Mouse (Mus musculus) cerebellum, postnatal 4 days (tissue): Measurements from ENCODE around the gene Lingo2.
"Not testable (repeated sequence)": the region's sequence is repeated elsewhere in the genome, so short reads cannot be mapped to it uniquely, and the experiment has no call there.

Experiments
- DNase-seq, 2 experiments: peaks; one replicate each; pipeline ENCODE4 v3.0.0; 2022; ENCODE audit warnings: low spot score in 2 of 2, mixed read lengths in 1 of 2

Gene Lingo2

DNA sequence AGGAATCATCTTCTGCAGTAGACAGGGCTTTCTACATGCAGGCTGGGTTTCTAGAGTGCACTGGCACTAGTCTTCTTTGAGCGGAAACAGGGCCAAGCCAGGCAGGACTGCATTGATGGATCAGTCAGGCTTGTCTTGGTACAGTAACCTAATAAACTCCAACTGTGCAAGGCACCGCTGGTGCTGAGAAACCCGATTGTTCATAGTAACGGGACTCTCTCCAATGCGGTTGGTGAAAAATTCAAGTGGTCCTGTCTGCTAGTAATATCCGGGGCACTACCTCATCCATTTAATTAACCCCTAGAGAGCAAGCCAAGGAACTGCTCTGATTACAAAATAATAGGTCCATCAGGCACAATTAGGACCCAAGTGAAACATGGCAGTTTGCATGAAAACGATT, 1106.4 kb downstream of the Lingo2 start:
- DNase-seq = peak in 1 of 2 experiments; percentile 45

DNA sequence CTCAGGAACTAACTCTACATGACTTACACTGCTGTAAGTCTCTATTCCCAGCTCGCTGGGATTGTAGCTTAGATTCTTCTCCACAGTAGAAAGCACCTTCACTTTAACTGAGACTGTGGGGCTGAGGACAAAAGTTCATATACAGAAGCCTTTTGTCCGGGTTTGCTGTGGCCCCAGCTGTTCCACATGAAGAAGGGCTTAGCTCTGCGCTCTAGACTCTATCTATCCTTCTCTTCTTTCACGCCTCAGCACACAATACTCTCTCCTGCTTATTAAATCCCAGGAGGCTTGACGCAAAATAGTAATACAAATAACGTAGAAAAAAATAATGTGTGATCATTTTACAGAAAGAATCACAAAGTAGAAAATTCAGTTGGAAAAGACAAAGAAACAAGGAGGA, 1107.0 kb downstream of the Lingo2 start:
- DNase-seq = no peak

DNA sequence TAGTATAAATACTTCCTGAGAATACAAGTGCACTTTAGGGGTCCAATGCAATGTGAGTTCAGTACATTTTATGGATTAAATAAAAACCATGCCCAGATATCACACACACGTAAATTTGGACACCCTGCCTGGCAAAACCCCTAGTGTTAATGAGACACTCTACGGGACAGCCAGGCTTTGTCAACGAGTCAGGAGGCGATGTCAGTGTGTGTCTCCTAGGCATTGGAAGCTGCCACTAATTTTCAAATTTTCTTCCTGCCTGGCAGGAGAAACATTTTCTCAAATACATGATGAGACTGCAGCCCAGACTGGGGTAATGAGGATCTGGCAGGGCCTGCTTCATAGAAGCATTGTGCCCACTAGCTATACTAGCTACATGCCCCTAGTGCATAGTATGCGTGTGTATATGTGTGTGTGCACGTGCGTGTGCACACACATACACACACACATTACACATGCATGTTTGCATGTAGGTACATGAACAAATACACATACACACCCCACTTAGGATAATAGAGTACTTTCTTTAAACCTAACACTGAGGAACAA, 1128.2 kb downstream of the Lingo2 start:
- no peak for DNase-seq

DNA sequence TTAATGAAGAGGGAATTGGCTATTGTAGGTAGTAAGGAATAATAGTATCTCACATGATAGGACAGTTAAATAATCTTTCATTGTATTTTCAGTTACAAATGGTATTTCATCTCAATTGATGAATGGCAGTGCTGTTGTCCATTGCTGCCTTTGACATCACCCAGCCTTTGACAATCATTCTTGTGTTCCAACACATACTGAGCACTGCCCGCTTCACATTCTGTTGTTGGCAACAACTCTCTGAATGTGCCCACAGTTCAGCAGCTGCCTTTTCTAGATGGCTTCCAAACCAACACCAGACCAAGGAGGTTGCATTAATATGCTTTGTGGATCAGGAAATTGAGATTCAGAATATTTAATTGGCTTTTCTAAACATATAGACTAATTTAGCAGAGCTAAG, 1130.8 kb downstream of the Lingo2 start:
- no peak for DNase-seq

DNA sequence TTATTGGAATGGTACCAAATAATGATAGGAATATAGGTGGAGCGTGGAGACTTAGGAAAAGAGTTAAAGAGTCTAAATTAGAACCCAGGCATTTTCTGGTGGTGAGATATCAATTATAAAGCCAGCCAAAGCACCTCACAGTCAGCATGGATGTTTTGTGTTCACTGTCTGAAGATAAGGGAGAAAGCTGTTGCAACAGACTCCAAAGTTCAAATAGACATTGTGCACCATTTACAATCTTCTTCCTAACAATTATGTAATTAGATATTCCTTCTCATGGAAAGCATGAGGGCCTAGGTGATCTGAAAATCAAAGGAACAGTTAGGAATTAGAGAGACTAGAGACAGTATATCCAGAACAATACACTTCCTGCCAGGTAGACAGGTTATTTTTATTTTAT, 1136.8 kb downstream of the Lingo2 start:
- no peak for DNase-seq

DNA sequence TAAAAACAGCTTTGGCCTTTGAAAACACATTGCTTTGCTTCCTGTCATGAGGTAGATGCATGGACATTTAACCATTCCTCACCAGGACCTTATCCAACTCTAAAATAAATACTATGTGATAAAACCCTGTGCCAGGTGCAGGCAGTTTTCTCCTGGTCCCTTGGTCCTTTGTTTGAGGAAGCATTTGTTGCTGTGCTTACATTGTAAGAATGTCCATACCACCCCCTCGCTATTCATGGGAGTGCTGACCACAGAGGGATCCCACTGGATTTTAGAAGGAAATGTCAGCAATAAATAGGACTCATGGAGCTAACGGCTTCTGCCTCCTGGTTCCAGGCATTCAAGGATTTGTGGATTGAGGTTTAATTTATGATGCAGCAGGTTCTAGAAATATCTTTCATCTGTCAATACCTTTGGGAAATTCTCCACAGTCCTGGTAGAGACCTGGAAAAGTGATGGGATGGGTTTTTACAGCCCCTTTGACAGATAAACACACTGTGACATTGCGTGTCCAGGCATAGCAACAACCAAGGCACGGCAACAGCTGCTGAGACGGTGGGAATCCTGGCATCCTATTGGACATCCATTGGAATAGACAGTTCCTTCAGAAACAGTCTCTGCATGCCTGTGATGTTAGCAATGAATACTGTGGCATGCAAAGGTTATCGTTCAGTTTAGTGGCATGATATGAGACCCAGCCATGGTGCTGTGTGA, 1143.9 kb downstream of the Lingo2 start:
- DNase-seq = no peak

DNA sequence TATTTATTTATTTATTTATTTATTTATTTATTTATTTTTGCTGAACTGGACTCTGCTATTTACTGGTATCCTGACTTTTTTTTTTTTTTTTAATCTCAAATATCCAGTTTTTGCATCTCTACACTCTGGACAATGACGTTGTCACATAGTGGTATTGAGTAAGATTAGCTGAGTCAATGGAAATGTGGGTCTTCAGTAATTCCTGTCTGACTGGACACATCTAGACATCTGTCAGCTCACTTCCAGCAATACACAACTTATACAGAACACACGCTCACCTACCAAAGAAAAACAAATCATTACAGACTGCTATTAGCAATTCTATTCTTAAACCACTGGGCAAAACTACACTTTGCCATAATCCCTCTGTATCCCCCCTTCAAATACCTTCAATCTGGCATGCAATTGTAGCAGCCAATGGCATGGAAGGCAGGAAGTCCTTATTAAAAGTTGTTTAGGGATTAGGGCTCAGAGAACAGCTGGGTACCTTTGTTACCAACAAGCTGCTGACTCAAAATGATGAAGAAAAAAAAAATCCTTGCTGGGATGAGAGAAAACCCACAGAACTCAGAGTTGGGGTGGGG, 1144.6 kb downstream of the Lingo2 start:
- no peak for DNase-seq

DNA sequence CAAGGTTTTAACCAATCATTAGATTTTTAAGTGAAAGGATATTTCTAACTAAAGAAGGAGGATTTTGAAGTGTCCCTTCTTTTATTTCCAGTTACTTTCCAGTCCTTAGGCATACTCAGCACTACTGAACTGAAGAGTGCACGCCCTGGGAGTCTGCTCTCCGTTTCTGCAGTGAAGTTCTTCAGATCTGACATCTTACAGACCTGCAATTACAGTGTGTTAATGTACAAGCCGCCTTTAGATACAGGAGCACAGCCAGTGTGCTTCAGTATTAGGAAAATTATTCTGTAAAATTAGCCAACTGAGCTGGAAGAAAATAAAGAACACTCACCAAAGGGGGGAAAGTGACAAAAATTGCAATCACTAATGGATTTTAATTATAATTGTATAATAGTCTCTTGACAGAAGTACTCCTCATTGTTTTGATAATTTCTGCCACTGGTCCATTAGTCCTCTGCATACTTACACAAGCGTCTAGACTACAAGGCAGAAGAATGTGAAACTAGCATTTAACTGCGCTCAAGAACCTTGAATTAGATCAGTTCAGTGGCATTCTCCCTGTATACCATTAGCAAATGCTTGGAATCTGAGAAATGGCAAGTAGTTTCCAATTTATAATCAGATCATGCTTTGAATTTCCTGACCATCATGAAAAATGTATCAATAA, 1167.2 kb downstream of the Lingo2 start:
- no peak for DNase-seq

DNA sequence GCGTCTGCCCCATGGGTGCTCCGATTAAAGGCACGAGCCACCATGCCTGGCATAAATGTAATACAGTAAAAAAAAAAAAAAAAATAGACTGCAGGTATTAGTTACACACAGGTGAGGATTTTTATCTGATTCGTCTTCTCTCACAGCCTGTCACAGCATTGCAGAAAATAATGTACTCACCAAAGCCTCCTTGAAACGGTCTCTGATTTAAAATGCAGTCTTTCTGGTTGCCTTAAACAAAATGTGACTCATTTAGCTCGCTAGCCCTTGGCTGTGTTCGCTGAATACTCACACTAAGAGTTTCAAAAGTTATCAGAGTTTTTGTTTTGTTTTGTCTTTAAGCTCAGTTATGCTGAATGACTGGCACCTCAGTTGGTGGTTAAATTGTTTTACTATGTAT, 1180.7 kb downstream of the Lingo2 start:
- no peak for DNase-seq

DNA sequence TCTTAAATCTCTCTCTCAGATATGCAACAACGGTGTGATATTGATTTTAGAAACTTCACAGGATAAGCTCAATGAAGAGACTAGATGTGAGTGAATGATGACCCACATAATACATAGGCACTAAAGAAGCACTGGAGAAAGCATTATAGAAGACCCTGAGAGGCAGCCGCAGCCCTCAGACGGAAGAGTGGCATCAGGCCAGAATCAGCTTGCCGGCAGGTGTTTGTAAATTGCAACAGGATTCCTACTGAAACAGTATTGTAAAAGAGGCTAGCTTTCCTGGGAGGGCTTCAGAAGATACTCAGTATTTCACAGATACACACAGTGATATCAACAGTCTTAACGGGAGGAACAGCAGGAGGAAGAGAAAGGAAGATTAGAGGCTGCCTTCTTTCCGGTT, 1184.6 kb downstream of the Lingo2 start:
- DNase-seq = no peak

DNA sequence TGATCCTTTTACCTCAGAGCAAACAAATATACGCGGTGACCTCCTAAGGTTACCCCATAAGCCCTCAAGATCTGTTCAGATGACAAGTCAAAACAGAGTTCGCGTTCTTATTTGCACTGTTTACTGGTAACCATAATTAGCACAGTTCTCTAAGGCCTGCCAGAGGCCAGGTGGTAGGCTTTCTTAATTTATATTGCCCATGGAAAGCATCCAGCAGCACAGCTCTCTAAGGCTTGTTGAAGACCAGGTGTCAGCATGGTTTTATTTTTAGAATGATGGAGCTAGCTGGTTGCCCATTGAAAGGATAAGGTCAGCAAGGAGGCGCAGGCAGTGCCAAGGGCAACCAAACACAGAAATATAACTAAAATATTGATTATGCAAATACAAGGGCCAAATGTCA, 1190.4 kb downstream of the Lingo2 start:
- no peak for DNase-seq

DNA sequence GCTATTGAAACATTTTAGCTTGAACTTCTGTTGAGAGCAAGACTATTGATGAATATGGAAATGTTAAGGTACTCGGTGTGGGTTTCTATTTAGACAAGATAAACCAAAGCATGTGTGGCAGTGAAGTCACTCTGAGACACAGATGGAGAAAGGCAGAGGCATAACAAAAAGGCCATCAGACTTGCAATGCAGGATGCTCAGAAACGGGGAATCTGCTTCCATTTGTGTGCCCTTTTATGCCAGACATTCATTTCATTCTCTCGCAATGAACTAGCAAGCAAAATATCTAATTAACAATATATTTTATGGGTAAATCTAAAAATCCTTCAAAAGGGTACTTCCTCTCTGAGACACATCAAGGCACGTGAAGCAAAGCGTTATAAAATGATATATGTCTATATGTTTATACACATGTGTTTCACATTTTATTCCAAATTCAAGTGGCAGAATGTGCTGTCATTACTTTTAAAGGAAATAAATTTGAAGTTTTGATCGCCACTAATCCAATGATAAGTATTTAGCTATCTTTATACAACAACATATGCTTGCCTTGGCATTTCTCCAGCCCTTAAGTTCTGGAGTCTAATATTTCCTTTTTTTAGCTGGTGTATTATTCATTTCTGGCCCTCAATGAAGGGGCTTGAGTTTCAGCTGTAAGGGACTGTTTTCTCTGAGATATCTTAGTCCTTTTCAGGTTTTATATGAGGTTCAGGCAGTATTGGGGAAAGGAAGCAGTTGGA, 1199.3 kb downstream of the Lingo2 start:
- DNase-seq = no peak

DNA sequence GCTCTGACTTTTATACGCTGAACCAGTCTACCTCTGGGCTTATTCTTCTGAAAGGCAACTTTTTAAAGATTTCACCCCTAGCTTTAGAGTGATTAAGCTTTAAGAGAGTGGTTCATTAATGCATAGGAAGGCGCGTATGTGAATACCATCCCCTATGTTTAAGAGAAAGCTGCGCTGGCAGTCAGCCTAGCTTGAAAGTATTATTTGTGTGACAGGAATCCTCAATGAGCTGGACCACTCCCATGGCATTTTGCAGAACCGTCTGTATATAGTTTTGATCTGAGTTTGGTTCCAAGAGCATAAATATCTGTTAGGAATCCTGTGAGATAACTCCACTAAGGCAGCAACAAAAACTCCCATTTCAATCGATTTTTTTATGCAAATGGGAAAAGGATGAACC, 1204.9 kb downstream of the Lingo2 start:
- DNase-seq = no peak

DNA sequence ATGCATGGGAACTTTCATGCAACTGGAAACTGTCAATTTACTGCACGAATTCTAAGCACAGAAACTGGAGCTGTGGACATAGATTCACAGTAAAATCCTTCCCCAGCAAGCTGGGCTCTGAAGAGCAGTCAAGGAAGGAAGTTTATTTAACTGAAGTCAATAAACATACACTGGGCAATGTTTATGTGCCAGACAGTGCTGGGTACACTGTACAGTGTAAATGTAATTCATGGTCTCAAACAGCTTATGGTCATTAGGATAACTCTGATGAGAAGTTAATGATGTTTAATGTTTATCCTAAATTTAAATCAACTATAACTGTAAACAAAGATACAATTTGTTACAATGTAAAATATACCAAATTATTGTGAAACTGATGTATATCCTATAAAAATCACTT, 1226.8 kb downstream of the Lingo2 start:
- DNase-seq = no peak

DNA sequence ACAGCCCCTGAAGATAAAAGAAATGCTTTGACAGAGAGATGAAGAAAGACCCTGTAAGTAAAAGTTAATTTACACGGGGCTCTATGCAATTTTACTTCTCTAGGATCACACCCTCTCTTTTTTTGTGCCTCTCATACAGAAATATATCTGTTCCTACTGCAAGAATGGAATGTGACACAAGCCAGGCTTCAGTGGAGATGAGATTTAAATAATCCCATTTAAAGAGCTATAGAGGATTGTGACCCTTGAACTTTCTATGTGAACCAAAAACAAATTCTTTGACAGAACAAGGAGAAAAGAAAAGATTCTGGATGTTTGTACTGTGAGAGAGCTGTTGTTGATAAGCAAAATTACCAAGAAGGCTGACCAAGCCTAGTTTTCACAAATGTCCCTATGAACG, 1247.4 kb downstream of the Lingo2 start:
- no peak for DNase-seq

DNA sequence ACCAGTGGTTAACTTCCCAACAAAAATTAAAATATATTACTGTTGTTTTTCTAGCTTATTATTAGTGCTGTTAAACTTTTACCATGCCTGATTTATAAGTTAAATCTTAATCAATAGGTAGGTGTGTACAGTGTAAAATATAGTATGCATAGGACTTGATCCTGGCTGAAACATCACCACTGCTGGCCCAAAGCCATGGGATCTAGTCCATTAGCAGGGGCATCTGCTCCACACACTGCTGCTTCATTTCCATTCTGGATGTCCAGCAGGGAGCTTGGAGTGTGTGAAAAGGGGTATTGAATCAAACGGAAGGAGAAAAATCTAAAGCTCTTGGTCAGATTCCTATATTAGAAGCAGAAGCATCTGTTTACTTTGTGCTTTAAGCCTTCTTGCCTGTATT, 1248.9 kb downstream of the Lingo2 start:
- peak in 1 of 2 experiments; percentile 28 for DNase-seq

DNA sequence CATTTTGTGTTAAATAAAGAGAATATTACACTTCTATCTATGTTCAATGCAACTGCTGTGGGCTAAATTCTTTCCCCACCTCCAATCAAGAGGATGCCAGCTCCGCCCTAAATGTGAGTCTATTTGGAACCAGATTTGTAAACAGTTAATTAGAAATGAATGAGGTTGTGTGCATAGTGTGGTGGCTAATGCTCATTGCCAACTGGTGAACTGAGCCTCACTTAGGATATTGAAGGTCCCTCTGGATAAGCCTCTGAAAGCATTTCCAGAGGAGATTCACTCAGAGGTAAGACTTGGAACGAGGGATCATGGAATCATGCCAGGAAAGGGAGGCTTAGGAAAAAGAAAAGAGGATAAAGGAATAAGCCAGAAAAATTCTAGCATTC, 1256.4 kb downstream of the Lingo2 start:
- no peak for DNase-seq

DNA sequence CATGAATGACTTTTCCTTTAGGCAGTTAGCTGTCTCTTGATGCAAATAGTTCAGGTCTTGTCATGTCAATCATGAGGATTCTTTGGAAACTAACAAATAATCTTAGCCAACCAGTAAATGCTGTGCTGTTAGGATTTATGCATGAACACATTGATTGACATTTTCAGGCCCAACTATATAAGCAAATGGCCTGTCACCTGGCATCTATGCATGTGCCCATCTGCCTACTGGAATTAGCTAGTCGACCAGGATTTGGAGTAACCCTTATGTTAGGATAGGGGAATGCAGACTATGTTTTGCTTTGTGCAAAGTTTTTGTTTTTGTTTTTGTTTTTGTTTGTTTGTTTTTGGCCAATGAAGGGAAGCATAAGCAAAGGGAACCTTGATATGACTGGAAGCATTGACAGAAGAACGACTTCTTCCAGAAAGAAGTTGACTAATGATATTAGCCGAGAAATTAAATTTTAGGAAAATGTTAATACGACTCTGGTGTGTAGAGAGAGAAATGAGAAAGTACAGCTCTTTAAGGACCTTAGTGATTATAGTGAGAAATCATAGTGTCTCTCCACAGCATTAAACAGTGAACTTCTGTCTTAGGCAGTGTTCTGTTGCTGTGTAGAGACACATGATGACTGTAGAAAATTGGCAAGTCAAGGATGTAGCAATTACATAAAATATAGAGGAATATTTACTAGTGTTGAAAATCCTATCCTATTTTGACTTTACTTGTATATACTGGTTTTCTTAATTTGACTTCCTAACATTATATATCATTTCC, 1257.0 kb downstream of the Lingo2 start:
- DNase-seq = no peak

DNA sequence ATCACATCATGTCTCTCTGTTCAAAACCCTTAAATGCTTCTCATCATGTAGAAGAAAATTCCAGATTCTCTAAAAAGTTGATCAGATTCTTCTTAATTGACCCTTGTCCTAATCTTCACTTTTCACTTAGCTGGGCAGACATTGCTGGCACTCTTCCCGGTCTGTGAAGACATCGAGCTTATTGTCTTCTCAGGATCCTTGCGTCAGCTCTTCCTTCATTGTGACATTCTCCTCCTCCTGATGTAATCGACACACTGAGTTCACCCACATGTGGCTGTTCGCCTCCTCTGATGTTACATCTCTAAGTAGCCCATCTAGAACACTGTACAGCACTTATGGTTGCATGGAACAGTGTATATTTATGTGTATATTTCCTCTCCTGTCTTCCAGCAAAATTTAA, 1261.0 kb downstream of the Lingo2 start:
- DNase-seq = no peak

DNA sequence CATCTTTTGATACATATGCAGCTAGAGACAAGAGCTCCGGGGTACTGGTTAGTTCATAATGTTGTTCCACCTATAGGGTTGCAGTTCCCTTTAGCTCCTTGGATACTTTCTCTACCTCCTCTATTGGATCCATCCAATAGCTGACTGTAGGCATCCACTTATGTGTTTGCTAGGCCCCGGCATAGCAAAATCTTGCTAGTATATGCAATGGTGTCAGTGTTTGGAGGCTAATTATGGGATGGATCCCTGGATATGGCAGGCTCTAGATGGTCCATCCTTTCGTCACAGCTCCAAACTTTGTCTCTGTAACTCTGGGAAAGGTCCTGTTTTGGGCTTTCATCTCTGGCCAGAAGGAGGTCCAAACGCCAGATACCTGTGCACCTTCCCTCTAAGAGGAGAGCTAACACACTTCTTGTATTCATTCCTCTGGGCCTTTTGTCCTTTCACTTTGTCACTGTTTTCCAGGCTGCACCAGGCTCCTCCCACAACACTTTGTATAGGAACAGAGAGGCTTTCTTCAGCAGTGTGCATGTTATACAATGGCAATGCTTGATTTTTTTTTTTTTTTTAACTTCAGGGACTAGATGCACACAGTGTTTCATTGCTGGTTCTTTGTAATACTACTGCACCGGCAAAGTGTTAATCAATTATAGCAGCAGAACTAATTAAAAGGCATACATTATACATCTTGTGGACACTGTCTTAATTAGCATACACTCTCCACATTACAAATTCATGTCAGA, 1262.9 kb downstream of the Lingo2 start:
- DNase-seq = not testable (repeated sequence)
